Mouse (Mus musculus) liver, embryonic 12.5 days (tissue): ENCODE measurements around the gene Cdx2. TPM values are rescaled to one million over a fixed set of nuclear protein-coding genes. Genes with fewer than 3 reads are reported as not detected.

Experiments used
- ATAC-seq: fragments of 200-750 bp; cut with Nextera tagmentation; 2 replicates; pipeline ENCODE4 v1.8.0; 2017; ENCODE audit warnings: moderate number of reproducible peaks, mild to moderate bottlenecking, moderate library complexity
- H3K27ac ChIP-seq: fragments of 300-500 bp; sonication (generic); 2 replicates; pipeline ENCODE4 v1.5.1; 2016; ENCODE audit warnings: mild to moderate bottlenecking
- H3K27me3 ChIP-seq: fragments of 300-500 bp; sonication (generic); replicated peaks from 2 replicates; pipeline ENCODE4 v1.6.1; 2016; ENCODE audit warnings: mild to moderate bottlenecking, moderate library complexity
- H3K36me3 ChIP-seq: fragments of 300-500 bp; sonication (generic); 2 replicates; pipeline ENCODE4 v1.6.1; 2016; ENCODE audit warnings: mild to moderate bottlenecking, moderate library complexity
- H3K4me1 ChIP-seq: fragments of 300-500 bp; sonication (generic); 2 replicates; pipeline ENCODE4 v1.6.1; 2016
- H3K4me2 ChIP-seq: fragments of 300-500 bp; sonication (generic); 2 replicates; pipeline ENCODE4 v1.6.1; 2016; ENCODE audit warnings: mild to moderate bottlenecking, moderate library complexity
- H3K4me3 ChIP-seq: fragments of 300-500 bp; sonication (generic); 2 replicates; pipeline ENCODE4 v1.5.1; 2016; ENCODE audit warnings: mild to moderate bottlenecking, moderate library complexity
- H3K9ac ChIP-seq: fragments of 300-500 bp; sonication (generic); 2 replicates; pipeline ENCODE4 v1.6.1; 2016; ENCODE audit warnings: mild to moderate bottlenecking, moderate library complexity
- H3K9me3 ChIP-seq: fragments of 300-500 bp; sonication (generic); replicated peaks from 2 replicates; pipeline ENCODE4 v1.6.1; 2016; ENCODE audit warnings: mild to moderate bottlenecking, moderate library complexity
- WGBS: fragments of 180-500 bp; shearing (Covaris S2); methylation state at CpG from one replicate; pipeline ENCODE4 v1.1.7; 2016; ENCODE audit not compliant: insufficient replicate concordance; 5-methylcytosine and 5-hydroxymethylcytosine counted together
- microRNA-seq: library from miRNA; unstranded; fragments of <30 nt; microRNA quantifications from one replicate; pipeline ENCODE4, GENCODE M21; 2017
- polyA plus RNA-seq: library from polyadenylated mRNA; unstranded; fragments of >200 nt; fragmentation: Nextera tagmentation; extraction: Ambion mirVana; gene quantifications from 2 replicates; pipeline ENCODE4 v1.2.1, GENCODE M21; 2016

The Cdx2 gene
- polyA plus RNA-seq, 1 experiment from 2014 or later: not detected

- peaks cover 54% of the 10 kb centered on the region for H3K27me3 ChIP-seq
- no peak overlapping the region for H3K9ac ChIP-seq
- H3K9me3 ChIP-seq: no peaks in the 10 kb centered on the region
- H3K4me3 ChIP-seq: no peak overlapping the region
- H3K27ac ChIP-seq: no peak overlapping the region
- no peaks in the 10 kb centered on the region for H3K4me1 ChIP-seq
- ATAC-seq: no peak
- H3K36me3 ChIP-seq: no peaks in the 10 kb centered on the region
- WGBS: 25% methylated on average over 4 of the region's 4 CpGs
- no peak overlapping the region for H3K4me2 ChIP-seq
These were observed 43.1 kb downstream of the Cdx2 start for GRCm38 (mm10) chr5:147263945-147264344.

GRCm38 (mm10) chr5:147261899-147262541 lies 45.0 kb downstream of the Cdx2 start:
- Histone ChIP-seq H3K4me3 (no peak overlapping the region), H3K36me3 (no peaks in the 10 kb centered on the region), H3K9ac (no peak overlapping the region), H3K27ac (no peak overlapping the region), H3K27me3 (peaks cover 34% of the 10 kb centered on the region), H3K4me2 (no peak overlapping the region), H3K4me1 (no peaks in the 10 kb centered on the region), H3K9me3 (no peaks in the 10 kb centered on the region)
- WGBS: 46% methylated on average over 11 of the region's 11 CpGs
- no peak for ATAC-seq

GRCm38 (mm10) chr5:147260778-147261177 lies 46.3 kb downstream of the Cdx2 start:
- WGBS: 63% methylated on average over 4 of the region's 4 CpGs

GRCm38 (mm10) chr5:147260189-147260588 lies 46.9 kb downstream of the Cdx2 start:
- no peak for ATAC-seq
- Histone ChIP-seq H3K9me3 (no peaks in the 10 kb centered on the region), H3K27me3 (peaks cover 17% of the 10 kb centered on the region), H3K4me2 (no peak overlapping the region), H3K4me1 (no peaks in the 10 kb centered on the region), H3K9ac (no peak overlapping the region), H3K36me3 (no peaks in the 10 kb centered on the region), H3K4me3 (no peak overlapping the region), H3K27ac (no peak overlapping the region)
- WGBS: 67% methylated on average over 1 of the region's 1 CpGs

More at GRCm38 (mm10) chr5:147260778-147261177, 46.3 kb downstream of the Cdx2 start:
- Histone ChIP-seq H3K27me3 (peaks cover 22% of the 10 kb centered on the region), H3K4me3 (no peak overlapping the region), H3K27ac (no peak overlapping the region), H3K9me3 (no peaks in the 10 kb centered on the region), H3K36me3 (no peaks in the 10 kb centered on the region), H3K4me2 (no peak overlapping the region), H3K4me1 (no peaks in the 10 kb centered on the region), H3K9ac (no peak overlapping the region)
- ATAC-seq: no peak

Small RNA genes lying within 50 kb of the gene (microRNA-seq; reads per million reads assigned to microRNA genes)
- not detected for gene Mir7k

Other genes starting within 250 kb of the Cdx2 start
- 6.5 and 6.8 TPM in 2 replicates for gene Lnx2, start 230.7 kb downstream of the Cdx2 start, polyA plus RNA-seq
- 116 TPM in 2 replicates for gene Polr1d, start 230.2 kb downstream of the Cdx2 start, polyA plus RNA-seq
- not detected in 2 replicates for gene Gsx1, start 118.6 kb downstream of the Cdx2 start, polyA plus RNA-seq
- gene Pdx1, start 37.3 kb downstream of the Cdx2 start, polyA plus RNA-seq: 0.06 and 0.25 TPM in 2 replicates
- 0.21 TPM in 1 of 2 replicates, not detected in the other for gene Urad, start 15.2 kb upstream of the Cdx2 start, polyA plus RNA-seq
- 2.7 and 2.9 TPM in 2 replicates for gene Flt3, start 93.2 kb upstream of the Cdx2 start, polyA plus RNA-seq
- 43.9 and 45.9 TPM in 2 replicates for gene Pan3, start 122.9 kb upstream of the Cdx2 start, polyA plus RNA-seq